Mouse (Mus musculus) megakaryocyte, embryonic 14.5 days (primary cell): ENCODE data around the gene Olfr15.

ENCODE experiments used
- FLI1 ChIP-seq: IDR thresholded peaks from 2 replicates; pipeline ENCODE4 v1.6.1; 2012; ENCODE audit warnings: low read length, inconsistent platforms, mixed read lengths
- GATA1 ChIP-seq: IDR thresholded peaks from 3 replicates; pipeline ENCODE4 v1.6.1; 2012; ENCODE audit warnings: mixed read lengths, low read length, inconsistent platforms, borderline replicate concordance

GRCm38 (mm10) chr16:3854437-3855182 lies 23.9 kb downstream of the Olfr15 start:
- TF ChIP-seq GATA1 (no peak), FLI1 (no peak)
